Mouse (Mus musculus): Measurements from ENCODE around the gene Khsrp.
"Not testable (repeated sequence)": the region's sequence is repeated elsewhere in the genome, so short reads cannot be mapped to it uniquely, and the experiment has no call there.

The Khsrp gene

GRCm38 (mm10) chr17:57030931-57031660, at the start of gene Khsrp:
Khsrp (minus strand) TSS chr17:57031522.
- DNase-seq (ENCODE audit: low spot score in 2 of 2): no peak

GRCm38 (mm10) chr17:57079919-57080318, 48.6 kb upstream of the Khsrp start:
- no peak for DNase-seq (ENCODE audit: low spot score in 2 of 2)

GRCm38 (mm10) chr17:57078336-57078735, 47.0 kb upstream of the Khsrp start, which contains the start of gene Dennd1c:
Dennd1c (minus strand) TSS chr17:57078514.
- no peak for DNase-seq (ENCODE audit: low spot score in 2 of 2)

- no peak for DNase-seq (ENCODE audit: low spot score in 2 of 2)
These were observed 45.6 kb upstream of the Khsrp start for GRCm38 (mm10) chr17:57076916-57077315.

GRCm38 (mm10) chr17:57070699-57071098, 39.4 kb upstream of the Khsrp start:
- DNase-seq (ENCODE audit: low spot score in 2 of 2): no peak

GRCm38 (mm10) chr17:57070272-57070671, 39.0 kb upstream of the Khsrp start:
- DNase-seq (ENCODE audit: low spot score in 2 of 2): no peak

- no peak for DNase-seq (ENCODE audit: low spot score in 2 of 2)
These were observed 35.6 kb upstream of the Khsrp start for GRCm38 (mm10) chr17:57066908-57067307.

- no peak for DNase-seq (ENCODE audit: low spot score in 2 of 2)
These were observed 31.7 kb upstream of the Khsrp start for GRCm38 (mm10) chr17:57063031-57063430.

GRCm38 (mm10) chr17:57062548-57062947, 31.2 kb upstream of the Khsrp start:
- DNase-seq (ENCODE audit: low spot score in 2 of 2): no peak

GRCm38 (mm10) chr17:57062011-57062521, 30.7 kb upstream of the Khsrp start:
- DNase-seq (ENCODE audit: low spot score in 2 of 2): no peak

GRCm38 (mm10) chr17:57061069-57061468, 29.7 kb upstream of the Khsrp start:
- no peak for DNase-seq (ENCODE audit: low spot score in 2 of 2)

GRCm38 (mm10) chr17:57060231-57060801, 29.0 kb upstream of the Khsrp start:
- peak; percentile 94 to 97 for DNase-seq (ENCODE audit: low spot score in 2 of 2)

- DNase-seq (ENCODE audit: low spot score in 2 of 2): peak; percentile 60 to 70
These were observed 28.2 kb upstream of the Khsrp start, which contains the start of gene Slc25a23 for GRCm38 (mm10) chr17:57059486-57059977. Slc25a23 (minus strand) TSS chr17:57059863.

GRCm38 (mm10) chr17:57058891-57059485, 27.7 kb upstream of the Khsrp start, which contains the start of gene Crb3:
Crb3 (plus strand) TSS chr17:57059105.
- no peak for DNase-seq (ENCODE audit: low spot score in 2 of 2)

GRCm38 (mm10) chr17:57056246-57056645, 24.9 kb upstream of the Khsrp start:
- DNase-seq (ENCODE audit: low spot score in 2 of 2): no peak

- not testable (repeated sequence) for DNase-seq (ENCODE audit: low spot score in 2 of 2)
These were observed 20.4 kb upstream of the Khsrp start for GRCm38 (mm10) chr17:57051679-57052078.

GRCm38 (mm10) chr17:57048816-57049215, 17.5 kb upstream of the Khsrp start:
- no peak for DNase-seq (ENCODE audit: low spot score in 2 of 2)

GRCm38 (mm10) chr17:57047406-57047805, 16.1 kb upstream of the Khsrp start:
- no peak for DNase-seq (ENCODE audit: low spot score in 2 of 2)

GRCm38 (mm10) chr17:57041554-57041953, 10.2 kb upstream of the Khsrp start, which contains the start of gene Slc25a41:
Slc25a41 (minus strand) TSS chr17:57041654.
- no peak for DNase-seq (ENCODE audit: low spot score in 2 of 2)

- DNase-seq (ENCODE audit: low spot score in 2 of 2): no peak
These were observed 7.7 kb upstream of the Khsrp start for GRCm38 (mm10) chr17:57038978-57039377.

GRCm38 (mm10) chr17:57032854-57033253, 1.5 kb upstream of the Khsrp start:
- DNase-seq (ENCODE audit: low spot score in 2 of 2): no peak

Data from left cerebral cortex, adult 9 months (tissue).